Mouse (Mus musculus): ENCODE data around the gene Rfx8.

DNA sequence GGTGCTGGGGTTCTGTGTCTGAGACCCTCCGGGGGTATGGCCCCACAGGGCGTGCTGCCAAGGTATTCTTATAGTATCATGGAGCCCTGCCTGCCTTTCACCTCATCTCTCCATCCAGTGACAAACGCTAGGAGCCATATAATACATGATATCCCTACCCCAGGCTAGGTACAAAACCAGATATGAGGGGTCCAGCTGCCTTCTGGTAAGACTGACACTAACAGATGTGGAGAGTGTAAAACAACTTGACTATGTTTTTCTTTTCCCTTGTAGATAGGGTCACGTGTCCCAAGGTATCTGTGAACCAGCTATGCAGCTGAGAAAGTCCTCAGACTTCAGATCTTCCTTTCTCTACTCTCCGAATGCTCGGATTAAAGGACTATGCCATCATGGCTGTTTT is 30.7 kb upstream of the Rfx8 start:
- no peak for TF ChIP-seq CTCF (IDR thresholded peaks at IDR 0.05; ENCODE audit: borderline replicate concordance, insufficient read depth, low read length)
- TF ChIP-seq POLR2A (IDR thresholded peaks at IDR 0.05; ENCODE audit: low read depth, low read length) = no peak
